Mouse (Mus musculus): ENCODE data around the gene Nefh.

DNA sequence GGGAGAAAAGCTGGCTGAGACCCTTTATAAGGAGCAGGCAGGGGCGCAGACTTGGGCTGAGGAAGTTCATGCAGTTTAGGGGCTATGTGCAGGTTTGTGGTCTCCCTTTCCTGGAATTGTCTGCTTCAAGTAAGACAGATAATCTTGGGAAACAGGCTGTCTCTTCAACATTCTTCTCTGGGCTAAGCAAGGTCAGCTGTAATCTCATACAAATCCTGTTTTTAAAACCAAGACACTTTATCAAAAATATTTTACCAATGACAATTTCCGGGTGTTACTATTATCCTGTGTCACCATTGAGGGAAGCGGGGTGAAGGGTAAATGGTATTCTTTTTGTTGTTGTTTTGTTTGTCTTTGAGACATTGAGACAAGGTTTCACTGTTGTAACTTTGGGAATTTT is 36.9 kb upstream of the Nefh start:
- TF ChIP-seq CTCF (IDR thresholded peaks at IDR 0.05; ENCODE audit: extremely low read depth, insufficient read depth, low read length) (no peak), POLR2A (IDR thresholded peaks at IDR 0.05; ENCODE audit: extremely low read depth, insufficient read depth, low read length) (no peak)

Data from cortical plate, adult 2 months (tissue).